Mouse (Mus musculus) lung, adult 2 months (tissue): ENCODE data around the gene Barx2.

Experiments used
- CTCF ChIP-seq: fragments of 200-500 bp; IDR thresholded peaks from 2 replicates; pipeline ENCODE4 v1.5.1; 2011; ENCODE audit warnings: mild to moderate bottlenecking, low read length, control low read depth; ENCODE audit not compliant: insufficient read depth
- POLR2A ChIP-seq: fragments of 200-500 bp; IDR thresholded peaks from 2 replicates; pipeline ENCODE4 v1.6.1; 2011; ENCODE audit warnings: low read depth, mild to moderate bottlenecking, control low read depth, low read length, borderline replicate concordance; ENCODE audit errors: extremely low read depth

DNA sequence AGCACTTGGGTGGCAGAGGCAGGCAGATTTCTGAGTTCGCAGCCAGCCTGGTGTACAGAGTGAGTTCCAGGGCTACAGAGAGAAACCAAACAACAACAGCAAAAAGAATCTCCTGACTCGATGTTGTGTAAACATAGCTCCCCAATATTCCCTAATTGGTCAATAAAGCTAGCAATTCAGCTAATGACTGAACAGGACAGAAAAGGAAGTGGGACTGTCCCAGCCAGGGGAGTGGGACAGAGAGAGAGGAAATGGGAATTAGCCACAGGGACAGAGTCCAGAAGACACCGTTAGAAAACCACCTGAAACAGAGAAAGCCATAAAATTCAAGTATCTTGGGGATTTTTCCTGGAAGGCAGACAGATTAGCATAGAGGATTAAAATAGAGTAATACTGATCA lies 18.0 kb upstream of the Barx2 start:
- TF ChIP-seq CTCF = no peak
- no peak for TF ChIP-seq POLR2A
